Mouse (Mus musculus) layer of hippocampus, postnatal 25 days (tissue): ENCODE data around the gene Sult5a1. TPM values are rescaled to one million over a fixed set of nuclear protein-coding genes. Genes with fewer than 3 reads are reported as not detected.
"Not testable (repeated sequence)": the region's sequence is repeated elsewhere in the genome, so short reads cannot be mapped to it uniquely, and the experiment has no call there.

Experiments
- DNase-seq, 2 experiments: peaks; one replicate each; pipeline ENCODE4 v3.0.0; 2022; ENCODE audit warnings: mixed read lengths in 2 of 2, low spot score in 1 of 2; ENCODE audit errors: extremely low spot score in 1 of 2
- total RNA-seq, 2 experiments: library from RNA; stranded (reverse); gene quantifications; 2 replicates each; pipeline ENCODE4 v1.2.3; 2021

The Sult5a1 gene
- total RNA-seq = 1 to 10 TPM; 2.0 to 2.5 TPM

- DNase-seq = no peak
Observed at GRCm38 (mm10) chr8:123157888-123158465, at the start of gene Sult5a1. Gene Sult5a1, minus strand, starts transcription at chr8:123158315.

- DNase-seq = no peak
Observed at GRCm38 (mm10) chr8:123203571-123203970, 45.5 kb upstream of the Sult5a1 start.

- DNase-seq = peak; percentile 59 to 92
Observed at GRCm38 (mm10) chr8:123202288-123202687, 44.2 kb upstream of the Sult5a1 start.

GRCm38 (mm10) chr8:123199864-123200263, 41.7 kb upstream of the Sult5a1 start:
- DNase-seq = no peak

GRCm38 (mm10) chr8:123197016-123197415, 38.9 kb upstream of the Sult5a1 start:
- DNase-seq = not testable (repeated sequence)

GRCm38 (mm10) chr8:123193771-123194170, 35.7 kb upstream of the Sult5a1 start:
- no peak for DNase-seq

- no peak for DNase-seq
Observed at GRCm38 (mm10) chr8:123191908-123192307, 33.8 kb upstream of the Sult5a1 start.

GRCm38 (mm10) chr8:123190678-123191077, 32.6 kb upstream of the Sult5a1 start:
- peak; percentile 59 to 83 for DNase-seq

GRCm38 (mm10) chr8:123188841-123189240, 30.7 kb upstream of the Sult5a1 start:
- no peak for DNase-seq

GRCm38 (mm10) chr8:123188006-123188405, 29.9 kb upstream of the Sult5a1 start:
- no peak for DNase-seq

GRCm38 (mm10) chr8:123185566-123186409, 27.7 kb upstream of the Sult5a1 start, which contains the start of gene Dpep1:
Gene Dpep1, plus strand, starts transcription at chr8:123186242.
- no peak for DNase-seq

GRCm38 (mm10) chr8:123181391-123181790, 23.3 kb upstream of the Sult5a1 start:
- no peak for DNase-seq

- no peak for DNase-seq
Observed at GRCm38 (mm10) chr8:123156070-123156773, 1.9 kb downstream of the Sult5a1 start.

GRCm38 (mm10) chr8:123155177-123155576, 2.9 kb downstream of the Sult5a1 start:
- no peak for DNase-seq

- no peak for DNase-seq
Observed at GRCm38 (mm10) chr8:123150737-123151171, 7.4 kb downstream of the Sult5a1 start.

GRCm38 (mm10) chr8:123146390-123146789, 11.7 kb downstream of the Sult5a1 start:
- DNase-seq = no peak

GRCm38 (mm10) chr8:123145279-123145678, 12.8 kb downstream of the Sult5a1 start:
- no peak for DNase-seq

GRCm38 (mm10) chr8:123141741-123142462, 16.2 kb downstream of the Sult5a1 start:
- DNase-seq = peak in 1 of 2 experiments; percentile 53

GRCm38 (mm10) chr8:123138741-123139140, 19.4 kb downstream of the Sult5a1 start:
- no peak for DNase-seq

GRCm38 (mm10) chr8:123137645-123138077, 20.5 kb downstream of the Sult5a1 start:
- peak in 1 of 2 experiments; percentile 50 for DNase-seq
